Mouse (Mus musculus) 416B (cell line): ENCODE measurements at regions not wholly inside any gene's neighbourhood (a gene's known extent, or its start where the extent isn't known, plus 50 kb on each side); places are given as distances from the start of the nearest gene placed in this dataset.

Experiments used
- DNase-seq: peaks from one replicate; pipeline ENCODE4 v3.0.0; 2011; ENCODE audit warnings: low read depth

DNA sequence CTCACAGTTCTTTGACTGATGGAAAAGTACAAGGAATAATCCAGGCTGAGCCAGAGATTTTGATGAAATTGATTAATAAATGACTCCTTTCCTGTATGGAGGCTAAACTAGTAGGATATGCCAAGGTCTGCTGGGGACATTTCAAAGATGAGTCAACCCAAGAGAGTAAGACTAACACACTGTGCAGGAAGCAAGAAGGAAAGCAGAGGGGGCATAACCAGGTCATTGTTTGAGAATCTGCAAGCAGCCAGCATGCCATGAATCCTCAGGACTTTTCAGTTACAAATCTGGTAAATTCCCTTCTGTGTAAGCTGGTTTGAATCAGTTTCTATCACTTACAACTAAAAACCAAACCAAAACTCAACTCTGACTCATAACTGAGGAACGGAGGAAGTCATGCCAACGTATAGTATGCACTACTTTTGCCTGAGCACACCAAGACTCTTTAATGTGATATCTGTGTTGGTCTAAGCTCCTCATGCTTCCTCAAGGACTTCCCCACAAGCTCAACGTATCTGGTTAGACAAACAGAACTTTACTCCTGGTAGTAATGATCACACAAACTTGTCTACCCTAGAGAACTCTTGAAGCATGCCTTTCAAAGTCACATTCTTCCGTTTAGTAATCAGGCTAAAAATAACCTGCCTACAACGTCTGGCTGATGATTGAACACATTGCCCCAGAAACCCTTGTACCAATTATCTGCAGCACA lies 314.0 kb upstream of the Adamts9 start:
- peak; percentile 5 for DNase-seq

DNA sequence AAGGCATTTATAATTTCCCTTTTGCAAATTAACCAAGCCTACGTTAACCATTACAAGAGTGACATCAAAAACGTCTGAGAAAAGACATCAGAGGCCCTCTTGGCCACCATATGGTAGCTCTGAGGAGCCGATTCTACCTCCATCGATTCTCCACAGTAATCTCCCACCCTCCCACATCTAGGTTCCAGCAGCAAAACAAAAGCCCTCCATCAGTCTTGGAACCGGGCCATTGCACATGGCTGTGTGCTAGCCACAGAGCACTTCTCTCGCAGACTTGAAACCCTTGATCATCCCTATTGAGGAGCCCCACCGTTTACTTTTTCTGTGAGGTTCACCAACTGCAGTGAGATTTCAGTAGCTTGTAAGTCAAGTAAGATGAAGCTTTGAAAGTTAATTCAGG lies 310.5 kb upstream of the Adamts9 start:
- no peak for DNase-seq

DNA sequence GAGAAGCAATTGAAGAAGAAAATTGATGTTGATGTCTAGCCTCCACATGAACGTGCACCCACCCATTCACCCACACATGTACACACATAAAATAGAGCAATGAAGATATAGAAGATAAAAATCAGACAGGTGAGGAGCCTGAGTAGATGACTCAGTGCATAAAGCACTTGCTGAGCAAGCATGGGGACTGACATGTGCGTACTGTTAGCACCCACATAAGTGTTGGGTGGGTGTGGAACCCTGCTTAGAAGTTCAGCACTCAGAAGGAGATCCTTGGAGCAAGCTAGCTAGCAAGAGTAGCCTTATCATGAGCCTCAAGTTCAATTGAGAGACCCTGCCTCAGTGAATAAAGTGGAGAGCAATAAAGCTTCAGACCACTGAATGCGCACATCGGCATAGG lies 305.7 kb upstream of the Adamts9 start:
- DNase-seq, result no peak

DNA sequence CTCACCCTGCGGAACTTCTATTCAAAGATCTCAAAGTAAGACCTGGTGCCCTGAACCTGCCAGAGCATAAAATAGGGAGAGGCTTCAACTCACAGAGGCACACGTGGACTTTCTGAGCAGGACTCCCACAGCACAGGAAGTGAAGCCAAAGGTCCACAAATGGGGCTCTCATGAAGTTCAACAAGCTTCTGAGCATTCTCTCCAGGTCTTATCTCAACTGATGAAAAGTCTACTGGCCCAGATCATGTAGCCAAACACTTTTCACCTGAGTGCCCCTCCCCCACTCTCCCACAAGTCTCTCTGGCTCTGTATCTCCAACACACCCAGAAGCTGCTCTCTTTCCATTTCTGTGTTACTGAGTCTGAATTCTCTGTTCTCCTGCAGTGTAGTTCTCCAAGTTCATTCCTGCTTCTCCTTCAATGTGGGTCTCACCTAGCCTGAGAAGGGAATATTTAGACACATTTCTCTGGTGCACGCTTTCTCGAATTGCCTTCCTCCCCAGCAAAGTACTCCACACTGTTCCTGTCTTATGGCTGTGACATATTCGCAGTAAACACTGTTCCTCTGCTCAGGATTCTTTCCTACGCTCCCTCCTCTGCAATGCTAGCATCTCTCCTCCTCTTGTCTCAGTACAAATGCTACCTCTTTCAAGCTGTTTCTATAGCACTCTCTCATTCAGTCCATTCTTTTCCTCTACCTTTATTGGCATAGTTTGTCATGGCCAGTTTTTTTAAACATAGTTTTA lies 303.4 kb upstream of the Adamts9 start:
- no peak for DNase-seq

DNA sequence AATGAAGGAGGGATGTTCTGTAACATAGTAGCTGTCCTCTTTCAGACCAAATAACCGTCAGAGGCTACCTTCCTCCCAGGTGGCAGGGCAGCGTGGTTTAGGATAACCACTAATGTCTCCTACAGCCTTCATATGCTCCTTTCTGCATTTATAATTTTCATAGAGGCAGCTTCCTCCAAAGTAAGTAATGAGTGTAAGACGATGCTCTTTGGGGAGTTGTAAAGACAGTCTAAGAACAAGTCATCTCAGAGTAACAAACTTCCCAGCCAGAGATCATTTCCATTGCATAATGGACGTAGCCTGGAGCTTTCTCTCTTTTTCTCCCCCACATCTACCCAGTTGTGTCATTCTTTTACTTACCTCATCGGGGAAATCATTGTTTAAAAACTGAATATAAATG lies 292.3 kb upstream of the Adamts9 start:
- DNase-seq, result no peak

DNA sequence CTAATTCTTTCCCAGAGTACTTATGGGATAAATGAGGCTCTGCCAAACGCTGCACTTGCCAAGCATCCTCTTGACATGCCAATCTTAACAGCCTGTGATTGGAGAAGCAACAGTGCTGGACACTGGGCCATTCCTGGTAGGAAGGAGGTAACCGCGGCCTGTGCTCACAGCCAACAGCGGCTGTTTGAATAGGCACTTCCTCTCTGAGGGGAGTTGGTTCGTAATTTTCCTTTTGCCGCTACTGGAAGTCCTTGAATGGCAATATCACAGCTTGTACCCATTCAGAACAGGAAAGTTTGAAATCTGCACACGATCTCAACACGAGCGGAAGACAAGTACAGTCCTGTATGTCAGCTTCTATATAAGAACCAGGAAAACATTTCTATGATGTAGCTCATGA lies 289.3 kb upstream of the Adamts9 start:
- DNase-seq, result no peak

DNA sequence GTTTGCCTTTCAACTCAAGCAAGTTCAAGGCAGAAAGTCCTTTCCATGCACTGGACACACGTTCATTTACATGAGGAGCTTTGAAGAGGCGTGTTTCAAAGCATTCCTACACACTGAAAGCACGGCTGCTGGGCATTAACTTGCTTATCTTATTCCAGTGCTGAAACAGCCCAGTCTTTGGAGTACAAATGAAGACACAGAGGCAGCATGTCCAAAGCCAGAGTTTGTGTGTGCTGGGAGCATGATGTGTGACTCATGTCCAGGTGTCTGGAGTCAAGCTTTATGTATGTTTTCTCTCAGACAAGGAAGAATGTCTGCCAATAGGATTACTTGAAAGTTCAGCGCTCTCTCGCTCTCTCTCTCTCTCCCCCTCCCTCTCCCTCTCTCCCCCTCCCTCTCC lies 287.2 kb upstream of the Adamts9 start:
- no peak for DNase-seq

DNA sequence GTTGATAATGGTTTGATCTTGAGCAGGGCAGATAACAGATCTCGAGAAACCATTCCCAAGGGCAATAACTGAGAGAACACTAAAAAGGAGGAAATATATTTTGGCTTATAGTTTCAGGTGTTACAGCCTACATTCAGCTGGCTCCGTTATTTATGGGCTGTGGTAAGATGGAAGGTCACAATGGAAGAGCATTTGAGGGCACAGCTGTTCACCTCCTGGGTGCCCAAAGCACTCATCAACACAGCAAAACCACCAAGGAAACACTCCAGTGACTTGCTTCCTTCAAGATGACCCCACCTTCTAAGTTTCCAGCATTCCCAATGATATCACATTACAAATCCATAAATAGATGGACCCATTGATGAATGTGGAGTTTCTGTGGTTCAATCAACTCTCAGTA lies 286.0 kb upstream of the Adamts9 start:
- DNase-seq, result no peak

DNA sequence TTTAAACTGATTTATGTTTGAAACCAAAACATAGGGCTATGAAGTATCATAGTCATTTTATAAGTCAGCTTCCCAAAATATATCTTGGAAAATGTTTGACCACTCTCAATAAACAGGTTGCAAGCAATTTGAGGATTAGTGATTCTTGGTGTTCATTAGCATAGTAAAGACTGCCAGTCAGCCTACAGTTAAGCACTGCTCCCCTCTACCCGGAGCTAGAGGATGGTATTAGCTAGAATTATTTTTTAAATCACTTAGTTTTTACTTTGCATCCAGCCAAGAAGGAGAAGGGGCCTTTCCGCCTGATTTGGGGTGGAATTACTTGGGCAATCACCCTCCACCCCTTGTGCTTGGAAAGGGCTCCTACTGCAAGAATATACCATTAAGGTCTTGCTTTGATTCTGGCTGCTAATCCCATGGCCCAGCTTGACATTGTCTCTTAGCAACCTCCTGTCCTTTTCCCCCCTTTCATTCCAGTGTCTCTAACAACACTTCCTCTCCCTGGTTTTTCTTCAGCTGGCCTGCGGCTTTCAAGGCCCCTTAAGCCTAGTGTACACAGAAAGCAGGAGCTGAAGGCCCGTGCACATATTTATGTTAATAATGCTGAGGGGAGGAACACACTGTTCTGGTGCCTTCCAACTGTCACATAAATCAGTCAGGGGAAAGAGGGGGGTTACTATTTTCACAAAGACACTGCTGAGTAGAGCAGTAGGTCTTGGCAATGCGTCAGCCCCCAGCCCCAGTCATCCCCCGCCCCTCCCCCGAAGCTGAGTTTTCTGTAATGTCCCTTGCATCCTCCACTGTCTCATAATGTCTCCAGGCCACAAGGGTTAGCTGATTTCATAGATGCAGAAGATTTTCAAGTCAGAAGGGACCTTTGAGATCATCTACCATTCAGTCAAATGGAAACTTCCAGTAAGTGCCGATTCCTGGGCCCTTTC lies 280.6 kb upstream of the Adamts9 start:
- no peak for DNase-seq

DNA sequence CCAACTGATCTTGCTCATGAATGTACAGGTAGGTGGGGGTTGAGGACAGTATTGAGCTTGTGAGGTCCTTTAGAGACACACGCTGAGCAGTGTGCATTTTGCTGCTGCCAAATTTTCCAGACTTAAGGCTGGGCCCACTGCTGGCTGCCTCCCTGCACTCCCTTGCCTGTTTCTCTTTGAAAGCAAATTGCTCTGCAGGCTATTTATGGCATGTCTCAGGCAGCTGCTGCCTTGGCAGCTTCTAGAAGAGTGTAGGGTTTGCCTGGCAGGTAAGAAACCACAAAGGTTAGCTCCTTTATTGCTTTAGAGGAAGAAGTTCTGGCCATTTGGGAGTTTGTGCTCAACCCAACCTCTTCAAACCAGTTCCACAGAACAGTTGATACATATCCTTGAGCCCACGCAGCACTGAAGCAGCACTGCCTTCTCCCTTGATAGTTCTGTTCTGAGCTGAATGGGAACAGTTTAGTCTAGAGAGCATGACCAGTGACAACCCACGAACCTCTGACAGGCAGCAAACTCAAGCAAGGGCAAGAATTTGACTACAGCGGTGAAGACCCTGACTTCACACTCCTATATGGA lies 274.8 kb upstream of the Adamts9 start:
- DNase-seq, result no peak

DNA sequence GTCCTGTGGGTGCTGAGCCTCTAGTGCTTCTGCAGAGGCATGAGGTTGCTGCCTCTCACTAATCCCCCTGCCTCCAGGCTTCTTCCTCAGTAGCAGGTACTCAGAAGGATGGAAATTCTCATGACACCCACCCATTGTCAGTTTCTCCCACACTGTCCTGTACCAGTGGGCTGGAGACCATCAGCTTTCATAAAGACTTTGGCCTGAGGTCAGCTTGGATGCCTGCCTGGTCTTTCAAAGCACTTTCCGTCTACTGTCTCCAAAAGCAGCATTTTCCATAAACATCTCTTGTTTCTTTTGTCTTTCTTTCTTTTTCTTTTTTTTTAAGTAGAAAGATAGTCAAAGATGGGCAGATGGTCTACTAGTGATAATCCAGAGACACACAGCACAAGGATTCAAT lies 257.6 kb upstream of the Adamts9 start:
- DNase-seq, result no peak

DNA sequence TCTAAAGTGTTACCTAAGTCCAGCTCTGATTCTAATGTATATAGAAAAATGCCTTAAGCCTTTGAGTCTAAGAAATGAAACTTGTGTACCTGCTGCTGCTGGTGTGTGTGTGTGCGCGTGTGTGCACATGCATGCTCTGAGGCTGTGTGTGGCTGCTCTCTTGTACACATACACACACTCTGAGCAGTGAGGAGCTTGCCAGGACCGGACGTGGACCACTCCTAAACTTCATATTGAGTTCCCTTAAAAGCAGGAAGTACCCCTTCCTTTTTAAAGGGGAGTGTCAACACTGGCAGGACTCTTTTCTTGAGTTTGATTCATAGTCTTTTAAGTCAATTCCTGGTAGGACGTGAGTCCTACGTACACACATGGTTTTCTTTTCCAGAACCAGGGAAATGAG lies 251.4 kb upstream of the Adamts9 start:
- DNase-seq, result no peak

DNA sequence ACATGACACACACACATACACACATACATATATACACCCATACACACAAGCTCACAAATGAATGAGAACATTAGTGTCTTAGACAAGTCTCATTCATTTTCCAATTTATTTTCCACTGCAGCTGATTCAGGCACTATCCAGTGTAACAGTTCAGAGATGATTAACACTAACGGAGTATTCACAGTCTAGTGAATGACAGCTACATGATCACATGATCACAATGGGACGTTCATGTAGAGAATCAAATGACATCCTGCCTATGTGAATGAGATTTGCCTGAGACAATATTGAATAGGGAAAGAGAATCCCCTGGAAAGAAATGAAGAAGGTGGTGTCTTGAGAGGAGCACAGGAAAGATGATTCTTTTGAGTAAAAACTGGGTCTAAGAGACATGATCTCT lies 249.7 kb upstream of the Adamts9 start:
- no peak for DNase-seq

DNA sequence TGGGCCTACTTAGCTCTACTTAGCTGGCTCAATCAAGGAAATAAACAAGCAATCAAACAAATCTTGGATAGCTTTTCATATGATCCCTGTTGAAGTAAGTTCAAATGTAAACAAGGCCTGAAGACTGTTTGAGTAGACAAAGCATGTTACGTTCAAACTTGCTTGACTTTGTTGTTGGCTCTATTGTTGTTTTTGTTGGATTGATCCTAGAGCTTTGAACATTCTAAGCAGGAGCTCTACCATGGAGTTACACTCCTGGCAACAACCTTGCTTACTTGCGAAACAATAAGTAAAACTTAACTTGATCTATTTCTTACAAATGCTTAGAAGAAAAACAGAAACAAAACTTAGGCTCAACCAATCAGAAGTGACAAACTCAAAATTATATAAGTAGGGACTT lies 247.7 kb upstream of the Adamts9 start:
- DNase-seq, result no peak

DNA sequence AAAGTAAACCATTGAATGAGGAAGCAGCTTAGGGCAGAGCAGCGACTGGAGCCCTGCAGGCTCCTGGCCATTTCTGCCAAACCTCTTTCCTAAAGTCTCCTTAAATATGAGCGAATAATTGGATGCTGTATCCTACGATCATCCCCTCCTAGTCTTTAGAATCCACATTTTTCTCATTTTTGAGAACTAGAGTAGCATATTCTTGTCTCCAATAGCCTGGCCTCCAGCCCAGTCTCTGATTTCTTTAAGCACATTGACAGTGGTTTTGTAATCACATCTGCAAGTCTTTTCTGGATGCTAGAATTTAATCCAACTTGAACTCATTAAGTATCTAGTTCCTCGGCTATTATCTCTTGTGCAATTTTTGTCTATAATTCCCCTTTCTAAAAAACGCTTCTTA lies 225.2 kb upstream of the Adamts9 start:
- no peak for DNase-seq

DNA sequence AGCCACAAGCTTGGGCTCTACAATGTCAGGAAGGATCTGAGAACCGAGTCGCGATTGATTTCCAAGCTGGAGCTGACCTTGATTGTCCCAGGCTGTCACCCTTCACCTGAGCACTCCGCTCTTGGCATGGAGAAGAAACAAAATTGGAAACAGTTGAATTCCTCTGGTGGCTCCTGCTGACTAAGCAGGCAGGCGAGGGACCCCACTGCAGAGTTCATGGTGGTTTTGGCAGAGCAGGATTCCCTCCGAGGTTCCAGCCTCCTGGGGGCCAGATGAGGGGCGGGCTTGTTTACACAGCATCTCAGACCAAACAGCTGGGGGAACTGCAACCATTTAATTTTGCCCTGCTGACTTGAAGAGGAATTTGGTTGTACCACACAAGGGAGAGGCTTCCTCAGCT lies 224.0 kb upstream of the Adamts9 start:
- DNase-seq, result no peak

DNA sequence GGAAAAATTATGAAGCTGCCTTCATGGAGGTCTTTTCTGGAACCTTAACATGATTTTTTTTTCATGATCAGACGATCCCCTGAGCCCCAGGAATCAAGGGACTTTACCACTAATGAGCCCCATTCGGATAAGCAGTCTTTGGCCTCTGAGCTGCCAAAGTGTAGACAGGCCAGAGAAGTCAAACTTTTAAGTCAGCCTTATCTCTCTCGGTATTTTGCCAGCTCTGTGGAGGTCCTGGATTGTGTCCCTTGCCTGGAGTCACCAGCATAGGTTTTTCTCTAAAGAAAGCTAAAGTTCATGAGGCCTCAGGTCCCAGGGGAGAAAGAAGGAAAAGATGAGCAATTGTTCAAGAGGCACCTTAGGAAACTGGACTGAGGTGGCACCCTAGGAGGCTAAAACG lies 222.7 kb upstream of the Adamts9 start:
- DNase-seq, result no peak

DNA sequence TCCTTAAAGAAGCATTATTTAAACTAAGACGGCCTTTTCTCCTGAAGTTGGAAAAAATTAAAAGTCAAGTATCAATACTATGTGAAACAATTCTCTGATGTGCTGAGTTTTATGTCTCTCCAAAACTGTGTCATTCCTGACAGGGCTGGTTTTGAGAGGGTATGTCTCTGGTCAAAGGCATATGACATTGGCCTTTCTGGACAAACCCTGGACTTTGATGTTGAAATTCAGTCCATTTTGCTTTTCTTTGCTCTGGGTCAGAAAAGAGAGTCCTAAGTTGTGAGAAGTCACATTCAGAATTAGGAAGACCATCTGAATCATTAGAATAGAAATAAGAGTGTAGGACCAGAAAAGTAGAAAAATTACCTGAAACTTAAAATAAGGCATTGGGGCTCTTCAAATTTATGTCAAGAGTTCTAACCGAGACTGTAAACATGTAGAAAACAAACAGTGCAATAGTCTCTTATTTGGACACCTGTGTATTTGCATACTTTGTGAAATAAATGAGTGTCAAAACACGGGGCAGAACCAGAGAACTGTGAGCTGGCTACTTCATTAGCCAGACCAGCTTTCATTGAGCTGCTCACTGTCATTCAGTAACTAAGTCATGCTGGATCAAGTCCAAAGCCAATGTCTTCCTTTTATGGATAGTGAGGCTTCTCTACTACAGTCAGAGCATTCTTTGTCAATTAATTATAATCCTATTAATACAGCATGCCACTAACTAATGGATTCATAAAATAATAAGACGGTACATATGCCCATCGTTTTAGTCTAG lies 209.3 kb upstream of the Adamts9 start:
- DNase-seq, result no peak

DNA sequence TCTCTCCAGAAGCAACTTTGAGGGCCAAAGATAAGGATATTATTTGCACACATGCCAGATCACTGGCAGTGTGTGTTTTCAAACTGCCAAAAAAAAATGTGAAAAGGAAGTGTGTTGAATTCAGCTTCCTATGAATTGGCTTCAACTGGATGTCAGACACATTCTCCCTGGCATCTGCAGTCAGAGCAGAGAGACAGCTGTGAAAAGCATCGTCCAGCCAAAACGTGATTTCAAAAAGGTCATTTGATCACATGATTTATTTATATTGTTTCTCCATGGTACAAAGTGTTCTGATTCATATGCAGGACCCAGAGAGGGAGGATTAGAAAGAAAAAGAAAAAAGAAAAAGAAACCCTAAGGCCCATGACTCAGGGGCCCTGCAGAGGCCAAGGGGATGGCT lies 207.2 kb upstream of the Adamts9 start:
- DNase-seq, result no peak

DNA sequence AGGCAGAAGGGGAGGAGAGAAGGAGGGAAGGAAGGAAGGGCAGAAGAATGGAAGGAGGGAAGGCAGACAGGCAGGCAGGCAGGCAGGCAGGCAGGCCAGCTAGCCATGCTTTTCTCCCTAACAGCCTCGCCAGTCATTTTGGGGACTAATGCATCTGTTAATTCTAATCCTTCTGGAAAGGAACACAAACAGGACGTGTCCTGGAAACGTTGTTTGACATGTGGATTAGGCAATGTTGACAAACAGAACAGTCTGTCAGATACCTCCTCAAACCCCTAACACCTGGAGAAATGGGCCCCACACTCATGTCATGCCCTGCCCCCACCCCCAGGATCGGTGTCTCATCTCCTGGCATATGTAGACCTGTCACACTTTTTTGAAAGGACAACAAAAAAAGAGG lies 206.7 kb upstream of the Adamts9 start:
- DNase-seq, result no peak

DNA sequence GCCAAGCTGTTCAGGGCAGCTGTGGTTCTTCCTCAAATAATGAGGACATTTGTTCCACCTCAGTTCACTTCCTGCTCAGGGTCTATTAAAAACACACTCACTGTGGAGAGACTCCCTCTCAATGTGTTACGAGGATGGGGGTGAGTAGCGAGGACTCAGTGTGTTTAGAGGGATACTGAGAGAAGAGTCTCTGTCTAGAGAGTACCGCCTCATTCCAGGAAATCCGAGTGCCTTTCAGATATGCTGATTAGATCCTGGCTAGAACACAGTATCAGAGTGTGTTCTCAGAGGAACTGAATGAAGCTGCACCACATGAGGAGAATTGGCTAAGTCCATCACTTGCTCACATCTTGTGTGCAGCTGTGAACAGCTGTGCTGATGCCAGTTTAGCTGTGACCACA lies 197.0 kb upstream of the Adamts9 start:
- no peak for DNase-seq

DNA sequence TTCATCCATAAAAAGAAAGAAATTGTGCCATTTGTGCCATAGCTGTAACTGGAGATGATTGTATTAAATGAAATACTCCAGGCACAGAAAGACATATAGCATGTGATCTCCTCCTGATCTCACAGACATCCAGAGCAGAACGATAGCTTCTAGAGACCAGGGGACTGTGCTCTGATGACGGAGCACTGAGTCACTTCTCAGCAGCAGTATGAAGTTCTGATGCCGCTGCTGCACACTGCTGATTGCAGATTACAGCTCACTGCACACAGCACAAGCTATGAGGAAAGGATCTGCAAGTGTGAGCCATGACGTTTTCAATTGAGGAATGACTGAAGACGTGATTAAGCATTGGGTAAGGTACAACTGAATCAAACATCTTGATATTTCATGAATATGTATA lies 190.6 kb upstream of the Adamts9 start:
- no peak for DNase-seq
